Mouse (Mus musculus): Measurements from ENCODE around the gene Ccdc71.

The Ccdc71 gene

GRCm38 (mm10) chr9:108489702-108490558 lies 29.6 kb downstream of the Ccdc71 start:
- no peak for DNase-seq (ENCODE audit: low spot score)

DNA sequence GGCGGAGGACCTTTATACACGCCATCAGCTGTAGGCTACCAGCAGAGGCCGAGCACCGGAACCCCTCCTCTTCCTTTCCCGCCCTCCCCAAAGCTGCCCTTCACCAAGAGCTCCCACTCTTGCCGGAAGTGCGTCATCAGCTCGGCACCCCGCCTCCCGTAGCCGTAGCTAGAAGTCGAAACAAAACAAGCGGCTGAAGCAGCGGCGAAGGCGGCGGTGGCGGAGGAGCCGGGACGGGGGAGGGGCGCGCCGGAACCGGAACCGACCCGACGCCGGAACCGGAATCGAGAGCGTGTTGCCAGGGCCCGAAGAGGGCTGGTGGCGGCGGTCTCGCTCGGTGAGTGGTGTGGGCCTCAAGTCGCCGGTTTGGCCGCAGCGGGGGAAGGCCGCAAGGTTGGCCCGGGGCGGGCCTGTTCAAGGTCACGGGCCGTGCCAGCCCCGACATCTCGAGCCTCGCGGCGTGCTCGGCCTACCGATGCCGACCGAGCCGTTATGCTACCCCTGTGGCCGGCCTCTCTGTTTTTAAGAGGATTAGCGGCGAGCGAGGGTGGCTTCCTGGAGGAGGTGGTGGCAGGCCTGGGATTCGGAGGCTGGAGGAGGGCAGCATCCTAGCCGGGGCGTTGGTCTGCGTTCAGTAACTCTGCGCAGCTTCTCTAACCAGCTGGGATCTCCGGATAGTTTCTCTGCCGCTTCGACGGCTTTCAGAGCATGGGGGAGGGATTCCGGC lies 30.4 kb downstream of the Ccdc71 start, which contains the start of gene Usp19:
TSS of gene Usp19 (plus strand) at position 44 of the 727 bp plus-strand sequence.
- peak; percentile 84 for DNase-seq (ENCODE audit: low spot score)

- DNase-seq (ENCODE audit: low spot score): no peak
These were observed 30.9 kb downstream of the Ccdc71 start for GRCm38 (mm10) chr9:108491286-108491580.

- DNase-seq (ENCODE audit: low spot score): no peak
These were observed 31.9 kb downstream of the Ccdc71 start for GRCm38 (mm10) chr9:108492043-108492750.

DNA sequence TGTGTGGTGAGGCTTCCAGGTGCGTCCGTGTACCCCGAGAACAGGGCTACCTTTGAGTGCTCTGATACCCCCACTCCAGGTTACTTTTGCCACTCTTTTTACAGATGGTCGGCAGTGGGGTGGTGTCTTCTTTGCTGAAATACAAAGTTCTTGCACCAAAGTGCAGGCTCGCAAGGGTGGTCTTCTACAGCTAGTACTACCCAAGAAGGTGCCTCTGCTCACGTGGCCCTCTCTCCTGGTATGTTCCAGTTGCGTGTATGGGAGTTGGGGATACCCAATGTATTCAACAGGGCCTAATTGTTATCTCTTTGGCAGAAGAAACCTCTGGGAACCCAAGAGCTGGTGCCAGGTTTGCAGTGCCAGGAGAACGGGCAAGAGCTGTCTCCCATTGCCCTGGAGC lies 32.9 kb downstream of the Ccdc71 start:
- no peak for DNase-seq (ENCODE audit: low spot score)

DNA sequence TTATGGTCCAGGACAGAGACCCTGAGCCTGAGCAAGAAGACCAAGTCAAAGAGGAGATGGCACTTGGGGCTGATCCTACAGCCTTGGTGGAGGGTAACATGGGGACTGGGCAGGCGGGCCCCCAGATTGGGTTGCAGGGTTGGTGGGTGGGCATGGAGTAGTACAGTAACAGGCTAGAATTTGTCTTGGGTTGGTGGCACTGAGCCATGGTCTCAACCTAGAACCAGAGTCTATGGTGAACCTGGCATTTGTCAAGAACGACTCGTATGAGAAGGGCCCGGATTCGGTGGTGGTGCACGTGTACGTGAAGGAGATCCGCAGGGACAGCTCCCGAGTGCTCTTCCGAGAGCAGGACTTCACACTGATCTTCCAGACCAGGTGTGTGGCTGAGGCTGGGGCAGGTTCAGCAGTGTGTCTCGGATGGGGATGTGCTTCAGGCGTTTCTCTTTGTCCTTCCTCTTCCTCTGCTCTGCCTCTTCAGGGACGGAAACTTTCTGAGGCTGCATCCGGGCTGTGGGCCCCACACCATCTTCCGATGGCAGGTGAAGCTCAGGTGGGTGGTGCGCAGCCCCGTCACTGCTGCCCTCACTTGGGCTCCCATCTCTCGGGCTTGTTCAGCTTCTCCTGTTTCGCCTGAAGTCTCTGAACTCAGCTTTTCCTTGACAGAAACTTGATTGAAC lies 34.0 kb downstream of the Ccdc71 start:
- DNase-seq (ENCODE audit: low spot score): no peak

- no peak for DNase-seq (ENCODE audit: low spot score)
These were observed 34.6 kb downstream of the Ccdc71 start for GRCm38 (mm10) chr9:108494905-108495304.

GRCm38 (mm10) chr9:108499231-108499630 lies 38.9 kb downstream of the Ccdc71 start:
- DNase-seq (ENCODE audit: low spot score): no peak

GRCm38 (mm10) chr9:108499943-108500342 lies 39.6 kb downstream of the Ccdc71 start:
- DNase-seq (ENCODE audit: low spot score): no peak

DNA sequence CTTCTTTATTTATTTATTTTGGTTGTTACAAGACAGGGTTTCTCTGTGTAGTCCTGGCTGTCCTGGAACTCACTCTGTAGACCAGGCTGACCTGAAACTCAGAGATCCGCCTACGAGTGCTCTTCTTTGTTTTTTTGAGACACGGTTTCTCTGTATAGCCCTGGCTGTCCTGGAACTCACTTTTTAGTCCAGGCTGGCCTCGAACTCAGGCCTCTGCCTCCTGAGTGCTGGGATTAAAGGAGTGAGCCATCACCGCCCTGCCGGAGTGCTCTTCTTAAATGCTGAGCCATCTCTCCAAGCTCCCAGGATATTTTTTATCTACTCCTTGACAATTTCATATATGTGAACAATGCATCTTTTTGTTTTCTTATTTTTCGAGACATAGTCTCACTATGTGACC lies 46.6 kb downstream of the Ccdc71 start:
- no peak for DNase-seq (ENCODE audit: low spot score)

DNA sequence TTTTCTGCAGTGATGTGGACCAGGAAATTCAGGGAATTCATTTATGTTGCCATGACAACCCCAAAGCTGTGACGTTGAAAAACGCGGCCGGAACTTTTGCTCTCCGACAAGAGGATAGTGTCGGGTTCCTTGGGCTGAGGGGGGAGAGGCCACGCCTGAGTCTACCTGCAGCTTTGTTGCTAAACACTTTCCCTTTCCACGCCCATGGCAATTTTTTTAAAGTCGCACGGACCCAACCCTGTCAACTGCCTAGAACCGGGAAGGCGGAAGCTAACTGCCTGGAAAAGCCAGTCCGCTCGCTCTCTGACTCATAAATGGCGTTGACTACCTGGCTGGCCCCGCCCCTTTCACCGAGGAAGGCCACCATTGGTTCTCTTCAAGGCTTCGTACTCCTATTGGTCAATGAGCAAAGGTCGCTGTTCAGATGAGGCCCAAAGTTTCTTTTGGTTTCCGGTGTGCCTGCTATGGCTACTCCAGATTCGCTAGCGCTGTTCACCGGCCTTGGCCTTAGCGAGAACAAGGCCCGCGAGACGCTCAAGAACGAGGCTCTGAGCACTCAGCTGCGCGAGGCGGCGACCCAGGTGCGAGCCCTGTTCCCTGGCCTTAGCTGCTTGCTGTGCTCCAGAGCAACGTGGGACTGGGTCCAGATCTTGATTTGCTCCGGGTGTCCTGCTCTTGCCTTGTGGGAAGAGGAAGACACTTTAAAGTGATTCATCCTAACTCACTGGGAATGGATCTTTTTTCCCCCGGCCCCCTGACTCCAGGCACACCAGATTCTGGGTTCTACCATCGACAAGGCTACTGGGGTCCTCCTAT lies 47.5 kb downstream of the Ccdc71 start, which contains the start of gene Qars:
TSS of gene Qars (plus strand) at position 88 of the 816 bp plus-strand sequence.
- peak; percentile 91 for DNase-seq (ENCODE audit: low spot score)

GRCm38 (mm10) chr9:108508776-108509175 lies 48.4 kb downstream of the Ccdc71 start:
- no peak for DNase-seq (ENCODE audit: low spot score)
